Mouse (Mus musculus): ENCODE measurements around the gene Vnn1. TPM values are rescaled to one million over a fixed set of nuclear protein-coding genes. Genes with fewer than 3 reads are reported as not detected.

Vnn1 gene
- polyA plus RNA-seq, 1 experiment from 2014 or later = 4.8 TPM

GRCm38 (mm10) chr10:23920056-23920455, 25.6 kb downstream of the Vnn1 start, which contains the start of gene Taar1:
Gene Taar1, plus strand, starts transcription at chr10:23920356.
- Histone ChIP-seq H3K4me1 (no peaks in the 10 kb centered on the region), H3K9me3 (no peaks in the 10 kb centered on the region)
- no peak for ATAC-seq (ENCODE audit: extremely low read depth, insufficient number of reproducible peaks, low FRiP score, low TSS enrichment)

GRCm38 (mm10) chr10:23922468-23922867, 28.0 kb downstream of the Vnn1 start:
- ATAC-seq (ENCODE audit: extremely low read depth, insufficient number of reproducible peaks, low FRiP score, low TSS enrichment) = no peak
- 62% methylated on average over 3 of the region's 3 CpGs for WGBS
- no peaks in the 10 kb centered on the region for H3K9me3 ChIP-seq

More at GRCm38 (mm10) chr10:23920056-23920455, 25.6 kb downstream of the Vnn1 start, which contains the start of gene Taar1:
- Histone ChIP-seq H3K27ac (replicated peaks) (no peak within 1 kb of the TSS), H3K4me2 (no peak within 1 kb of the TSS), H3K9ac (no peak within 1 kb of the TSS), H3K36me3 (no peaks in the 10 kb centered on the region), H3K4me3 (no peak within 1 kb of the TSS), H3K27me3 (replicated peaks) (no peaks in the 10 kb centered on the region)
- WGBS = 76% methylated on average over 4 of the region's 4 CpGs

GRCm38 (mm10) chr10:23923941-23924340, 29.5 kb downstream of the Vnn1 start:
- 72% methylated on average over 2 of the region's 2 CpGs for WGBS
- H3K9ac ChIP-seq = no peak overlapping the region
- H3K4me1 ChIP-seq = no peaks in the 10 kb centered on the region
- no peak overlapping the region for H3K4me2 ChIP-seq
- H3K9me3 ChIP-seq = no peaks in the 10 kb centered on the region
- no peaks in the 10 kb centered on the region for H3K36me3 ChIP-seq
- no peak overlapping the region for H3K4me3 ChIP-seq
- H3K27me3 ChIP-seq (replicated peaks) = no peaks in the 10 kb centered on the region
- no peak for ATAC-seq (ENCODE audit: extremely low read depth, insufficient number of reproducible peaks, low FRiP score, low TSS enrichment)
- no peak overlapping the region for H3K27ac ChIP-seq (replicated peaks)

More at GRCm38 (mm10) chr10:23922468-23922867, 28.0 kb downstream of the Vnn1 start:
- Histone ChIP-seq H3K27me3 (replicated peaks) (no peaks in the 10 kb centered on the region), H3K4me2 (no peak overlapping the region), H3K27ac (replicated peaks) (no peak overlapping the region), H3K36me3 (no peaks in the 10 kb centered on the region), H3K4me1 (no peaks in the 10 kb centered on the region), H3K9ac (no peak overlapping the region), H3K4me3 (no peak overlapping the region)

DNA sequence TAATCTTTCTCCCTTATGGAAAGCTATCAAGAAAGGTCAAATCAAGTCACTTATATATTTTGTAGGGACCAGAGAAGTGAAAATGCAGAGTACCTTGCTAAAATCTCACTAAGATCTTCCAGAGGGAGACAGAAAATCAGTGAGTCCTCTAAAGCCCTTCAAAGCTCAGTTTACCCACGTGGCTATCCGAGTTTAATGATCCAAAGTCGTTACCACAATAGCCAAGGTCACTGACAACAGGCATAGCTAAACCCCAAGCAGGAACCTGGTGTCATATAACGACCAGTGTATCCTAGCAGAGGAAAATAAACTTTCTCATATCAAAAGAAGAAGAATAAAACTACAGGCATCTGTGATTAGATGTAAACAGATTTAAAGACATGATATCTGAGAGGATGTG, 43.1 kb downstream of the Vnn1 start:
- ATAC-seq (ENCODE audit: extremely low read depth, insufficient number of reproducible peaks, low FRiP score, low TSS enrichment) = no peak
- no peaks in the 10 kb centered on the region for H3K4me1 ChIP-seq
- no peaks in the 10 kb centered on the region for H3K9me3 ChIP-seq
- H3K27ac ChIP-seq (replicated peaks) = no peak overlapping the region
- 46% methylated on average over 4 of the region's 4 CpGs for WGBS
- H3K9ac ChIP-seq = no peak overlapping the region
- no peak overlapping the region for H3K4me2 ChIP-seq
- no peaks in the 10 kb centered on the region for H3K27me3 ChIP-seq (replicated peaks)
- H3K36me3 ChIP-seq = no peaks in the 10 kb centered on the region
- no peak overlapping the region for H3K4me3 ChIP-seq

GRCm38 (mm10) chr10:23938312-23938711, 43.8 kb downstream of the Vnn1 start, which contains the start of gene Taar2:
Gene Taar2, plus strand, starts transcription at chr10:23938572.
- no peaks in the 10 kb centered on the region for H3K4me1 ChIP-seq
- no peak for ATAC-seq (ENCODE audit: extremely low read depth, insufficient number of reproducible peaks, low FRiP score, low TSS enrichment)
- H3K9me3 ChIP-seq = no peaks in the 10 kb centered on the region
- H3K9ac ChIP-seq = no peak within 1 kb of the TSS
- WGBS = 54% methylated on average over 6 of the region's 6 CpGs
- no peaks in the 10 kb centered on the region for H3K36me3 ChIP-seq
- no peaks in the 10 kb centered on the region for H3K27me3 ChIP-seq (replicated peaks)
- H3K4me2 ChIP-seq = no peak within 1 kb of the TSS
- no peak within 1 kb of the TSS for H3K27ac ChIP-seq (replicated peaks)
- no peak within 1 kb of the TSS for H3K4me3 ChIP-seq

GRCm38 (mm10) chr10:23942465-23942864, 48.0 kb downstream of the Vnn1 start:
- no peaks in the 10 kb centered on the region for H3K9me3 ChIP-seq
- no peaks in the 10 kb centered on the region for H3K36me3 ChIP-seq
- ATAC-seq (ENCODE audit: extremely low read depth, insufficient number of reproducible peaks, low FRiP score, low TSS enrichment) = no peak
- H3K4me2 ChIP-seq = no peak overlapping the region
- H3K4me3 ChIP-seq = no peak overlapping the region
- 68% methylated on average over 5 of the region's 5 CpGs for WGBS
- no peak overlapping the region for H3K27ac ChIP-seq (replicated peaks)
- no peaks in the 10 kb centered on the region for H3K27me3 ChIP-seq (replicated peaks)
- H3K9ac ChIP-seq = no peak overlapping the region
- no peaks in the 10 kb centered on the region for H3K4me1 ChIP-seq

DNA sequence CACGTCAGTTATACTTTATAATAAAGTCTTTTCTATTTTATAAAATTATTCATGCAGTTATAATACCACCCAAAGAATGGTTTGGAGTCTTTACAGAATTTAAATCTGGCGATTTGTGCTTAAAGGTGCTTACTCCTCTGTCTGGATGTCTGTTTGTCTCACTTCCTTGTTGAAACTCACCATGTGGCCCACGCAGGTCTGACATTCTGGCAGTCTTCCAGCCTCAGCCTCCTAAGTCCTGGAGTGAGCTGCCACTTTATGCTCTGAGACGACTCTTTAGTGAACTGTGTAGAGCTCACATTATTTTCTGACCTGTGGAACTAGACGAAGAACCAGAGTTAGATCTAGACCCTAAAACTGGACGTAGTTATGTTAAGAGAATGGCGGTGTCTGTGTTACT, 53.5 kb downstream of the Vnn1 start:
- 45% methylated on average over 7 of the region's 7 CpGs for WGBS
- no peak for ATAC-seq (ENCODE audit: extremely low read depth, insufficient number of reproducible peaks, low FRiP score, low TSS enrichment)
- no peak overlapping the region for H3K4me2 ChIP-seq

GRCm38 (mm10) chr10:23949508-23950005, 55.1 kb downstream of the Vnn1 start, which contains the start of gene Taar3:
Gene Taar3, plus strand, starts transcription at chr10:23949558.
- WGBS = 81% methylated on average over 16 of the region's 16 CpGs
- H3K27me3 ChIP-seq (replicated peaks) = no peaks in the 10 kb centered on the region
- H3K4me3 ChIP-seq = no peak within 1 kb of the TSS
- H3K9me3 ChIP-seq = no peaks in the 10 kb centered on the region
- H3K27ac ChIP-seq (replicated peaks) = no peak within 1 kb of the TSS
- H3K4me2 ChIP-seq = no peak within 1 kb of the TSS
- no peaks in the 10 kb centered on the region for H3K36me3 ChIP-seq
- H3K9ac ChIP-seq = no peak within 1 kb of the TSS
- peaks cover 9% of the 10 kb centered on the region for H3K4me1 ChIP-seq
- no peak for ATAC-seq (ENCODE audit: extremely low read depth, insufficient number of reproducible peaks, low FRiP score, low TSS enrichment)

More for the DNA sequence above, 53.5 kb downstream of the Vnn1 start:
- Histone ChIP-seq H3K9ac (no peak overlapping the region), H3K4me1 (peaks cover 5% of the 10 kb centered on the region), H3K27me3 (replicated peaks) (no peaks in the 10 kb centered on the region), H3K27ac (replicated peaks) (no peak overlapping the region), H3K9me3 (no peaks in the 10 kb centered on the region), H3K36me3 (no peaks in the 10 kb centered on the region), H3K4me3 (no peak overlapping the region)

- H3K9ac ChIP-seq = no peak overlapping the region
- H3K4me1 ChIP-seq = peaks cover 11% of the 10 kb centered on the region
- WGBS = 67% methylated on average over 6 of the region's 6 CpGs
- no peak overlapping the region for H3K4me2 ChIP-seq
- no peaks in the 10 kb centered on the region for H3K9me3 ChIP-seq
- no peak for ATAC-seq (ENCODE audit: extremely low read depth, insufficient number of reproducible peaks, low FRiP score, low TSS enrichment)
- H3K27me3 ChIP-seq (replicated peaks) = no peaks in the 10 kb centered on the region
- H3K27ac ChIP-seq (replicated peaks) = no peak overlapping the region
- H3K4me3 ChIP-seq = no peak overlapping the region
- no peaks in the 10 kb centered on the region for H3K36me3 ChIP-seq
Measured at GRCm38 (mm10) chr10:23951714-23952113, 57.2 kb downstream of the Vnn1 start.

Other genes starting within 250 kb of the Vnn1 start
- 98.2 and 103 TPM in 2 replicates for gene Rps12, start 107.4 kb upstream of the Vnn1 start, polyA plus RNA-seq (2015; fragmentation: Nextera tagmentation; extraction: Ambion mirVana)
- gene Slc18b1, start 97.7 kb upstream of the Vnn1 start, polyA plus RNA-seq (2015; fragmentation: Nextera tagmentation; extraction: Ambion mirVana) = 7.4 and 8.4 TPM in 2 replicates
- gene Vnn3, start 43.2 kb upstream of the Vnn1 start, polyA plus RNA-seq (2015; fragmentation: Nextera tagmentation; extraction: Ambion mirVana) = 0.08 TPM in 1 of 2 replicates, not detected in the other
- gene Taar1, start 25.7 kb downstream of the Vnn1 start, polyA plus RNA-seq (2015; fragmentation: Nextera tagmentation; extraction: Ambion mirVana) = not detected in 2 replicates
- gene Taar2, start 43.9 kb downstream of the Vnn1 start, polyA plus RNA-seq (2015; fragmentation: Nextera tagmentation; extraction: Ambion mirVana) = not detected in 2 replicates
- not detected in 2 replicates for gene Taar3, start 54.9 kb downstream of the Vnn1 start, polyA plus RNA-seq (2015; fragmentation: Nextera tagmentation; extraction: Ambion mirVana)
- gene Taar4, start 65.8 kb downstream of the Vnn1 start, polyA plus RNA-seq (2015; fragmentation: Nextera tagmentation; extraction: Ambion mirVana) = not detected in 2 replicates
- gene Taar5, start 76.0 kb downstream of the Vnn1 start, polyA plus RNA-seq (2015; fragmentation: Nextera tagmentation; extraction: Ambion mirVana) = not detected in 2 replicates
- gene Taar6, start 91.0 kb downstream of the Vnn1 start, polyA plus RNA-seq (2015; fragmentation: Nextera tagmentation; extraction: Ambion mirVana) = not detected in 2 replicates
- not detected in 2 replicates for gene Taar7a, start 98.8 kb downstream of the Vnn1 start, polyA plus RNA-seq (2015; fragmentation: Nextera tagmentation; extraction: Ambion mirVana)
- gene Taar7b, start 105.3 kb downstream of the Vnn1 start, polyA plus RNA-seq (2015; fragmentation: Nextera tagmentation; extraction: Ambion mirVana) = not detected in 2 replicates
- gene Taar7d, start 132.5 kb downstream of the Vnn1 start, polyA plus RNA-seq (2015; fragmentation: Nextera tagmentation; extraction: Ambion mirVana) = not detected in 2 replicates
- not detected in 2 replicates for gene Taar7e, start 142.9 kb downstream of the Vnn1 start, polyA plus RNA-seq (2015; fragmentation: Nextera tagmentation; extraction: Ambion mirVana)
- not detected in 2 replicates for gene Taar7f, start 154.8 kb downstream of the Vnn1 start, polyA plus RNA-seq (2015; fragmentation: Nextera tagmentation; extraction: Ambion mirVana)
- not detected in 2 replicates for gene Taar8a, start 181.8 kb downstream of the Vnn1 start, polyA plus RNA-seq (2015; fragmentation: Nextera tagmentation; extraction: Ambion mirVana)
- gene Taar8b, start 197.6 kb downstream of the Vnn1 start, polyA plus RNA-seq (2015; fragmentation: Nextera tagmentation; extraction: Ambion mirVana) = not detected in 2 replicates
- gene Taar8c, start 207.2 kb downstream of the Vnn1 start, polyA plus RNA-seq (2015; fragmentation: Nextera tagmentation; extraction: Ambion mirVana) = not detected in 2 replicates
- not detected in 2 replicates for gene Taar9, start 214.8 kb downstream of the Vnn1 start, polyA plus RNA-seq (2015; fragmentation: Nextera tagmentation; extraction: Ambion mirVana)

Data from heart, embryonic 13.5 days (tissue).